Comparison of ENCODE assay signal across 8 mouse cellular contexts in the genomic region with DNA sequence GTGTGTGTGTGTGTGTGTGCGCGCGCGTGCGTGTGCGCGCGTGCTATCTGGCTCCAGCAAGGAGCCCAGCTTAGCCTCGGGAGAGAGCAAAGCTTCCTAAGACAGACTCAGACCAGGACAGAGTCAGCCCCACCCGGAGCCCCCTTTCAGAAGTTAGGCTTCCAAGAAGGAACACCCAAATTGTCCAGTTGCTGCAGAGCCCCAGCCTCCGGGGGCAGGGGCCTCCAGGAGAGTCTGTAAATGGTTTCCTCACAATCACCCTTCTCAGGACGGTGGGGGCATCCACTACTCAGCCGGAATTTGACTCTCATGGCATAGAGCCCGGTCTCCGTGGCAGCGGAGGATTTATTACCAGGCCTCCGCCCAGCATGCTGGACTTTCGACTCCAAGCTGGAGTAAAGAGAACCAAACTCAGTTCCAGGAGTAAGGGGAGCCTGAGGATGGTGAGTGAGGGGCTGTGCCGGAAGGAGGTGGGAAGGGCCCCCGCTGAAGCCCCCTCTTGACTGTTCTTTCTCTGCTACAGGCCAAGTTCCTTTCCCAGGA. TPM values are rescaled to one million over a fixed set of nuclear protein-coding genes. Genes with fewer than 3 reads are reported as not detected.
A peak's percentile ranks its signal among the peaks of the same experiment; 100 is the strongest.
DNase-seq lines count a peak whose midpoint lies in the region; ATAC-seq lines count a peak whose summit lies in the region.

A gene (plus strand): TSS at position 362 of the 543 bp plus-strand sequence.

- H3K4me2 ChIP-seq in embryonic facial prominence, embryonic 14.5 days (ENCODE audit: low read depth, low read length): peak within 1 kb of the TSS; percentile 39
- no peak within 1 kb of the TSS for H3K4me2 ChIP-seq in midbrain, embryonic 13.5 days (replicated peaks)

- H3K27me3 ChIP-seq in embryonic facial prominence, embryonic 14.5 days (replicated peaks; ENCODE audit: control insufficient read depth, insufficient read depth, low read length): no peaks in the 10 kb centered on the region
- H3K27me3 ChIP-seq in limb, embryonic 10.5 days (ENCODE audit: low read depth, poor library complexity, severe bottlenecking): no peaks in the 10 kb centered on the region
- H3K27me3 ChIP-seq in midbrain, embryonic 13.5 days: 0 out of 2 replicates have a peak, but pooled peaks cover 3% of the 10 kb centered on the region

- WGBS in embryonic facial prominence, embryonic 14.5 days: 36% methylated on average over 18 of the region's 20 CpGs
- WGBS in limb, embryonic 10.5 days: 37% methylated on average over 20 of the region's 20 CpGs
- WGBS in midbrain, embryonic 13.5 days: 62% methylated on average over 20 of the region's 20 CpGs

- peak; percentile 69 to 81 for DNase-seq in cerebellum, postnatal 14 days
- peak; percentile 92 for DNase-seq in embryonic facial prominence, embryonic 14.5 days (ENCODE audit: low spot score)
- peak; percentile 58 for DNase-seq in heart, postnatal 25 days (ENCODE audit: low spot score)
- peak; percentile 74 for DNase-seq in limb, embryonic 10.5 days (ENCODE audit: low spot score)
- peak; percentile 85 for DNase-seq in urinary bladder, postnatal 14 days (ENCODE audit: low spot score)
- no peak for DNase-seq in layer of hippocampus, adult 11-12 months (ENCODE audit: low spot score)

- no peaks in the 10 kb centered on the region for H3K9me3 ChIP-seq in embryonic facial prominence, embryonic 14.5 days (ENCODE audit: control insufficient read depth, low read length)
- no peaks in the 10 kb centered on the region for H3K9me3 ChIP-seq in limb, embryonic 10.5 days (replicated peaks)
- H3K9me3 ChIP-seq in midbrain, embryonic 13.5 days: no peaks in the 10 kb centered on the region

- ATAC-seq in cerebellum, adult (ENCODE audit: insufficient number of reproducible peaks, low FRiP score, low TSS enrichment): no peak
- ATAC-seq in embryonic facial prominence, embryonic 14.5 days (ENCODE audit: low read depth): peak; percentile 90
- ATAC-seq in midbrain, embryonic 13.5 days: peak; percentile 53; the same call in 1 of the 2 replicates

- 0 out of 2 replicates have a peak within 1 kb of the TSS, but pooled peaks have one; percentile 0 for H3K4me3 ChIP-seq in embryonic facial prominence, embryonic 14.5 days (ENCODE audit: low read depth, low read length)
- peak within 1 kb of the TSS; percentile 40 for H3K4me3 ChIP-seq in limb, embryonic 10.5 days
- H3K4me3 ChIP-seq in midbrain, embryonic 13.5 days (replicated peaks): no peak within 1 kb of the TSS

- H3K36me3 ChIP-seq in embryonic facial prominence, embryonic 14.5 days (ENCODE audit: control insufficient read depth, insufficient read depth, low read length): no peaks in the 10 kb centered on the region
- no peaks in the 10 kb centered on the region for H3K36me3 ChIP-seq in limb, embryonic 10.5 days
- H3K36me3 ChIP-seq in midbrain, embryonic 13.5 days: no peaks in the 10 kb centered on the region

- peaks cover 24% of the 10 kb centered on the region for H3K4me1 ChIP-seq in embryonic facial prominence, embryonic 14.5 days (ENCODE audit: control insufficient read depth, insufficient read depth, low read length)
- peaks cover 69% of the 10 kb centered on the region for H3K4me1 ChIP-seq in limb, embryonic 10.5 days
- peaks cover 18% of the 10 kb centered on the region for H3K4me1 ChIP-seq in midbrain, embryonic 13.5 days (replicated peaks)

- intact Hi-C loops in heart, postnatal 25 days (cut with DNase I): no loop called here

- peak within 1 kb of the TSS; percentile 61 for H3K27ac ChIP-seq in embryonic facial prominence, embryonic 14.5 days (replicated peaks; ENCODE audit: low read depth, low read length)
- peak within 1 kb of the TSS; percentile 87 for H3K27ac ChIP-seq in limb, embryonic 10.5 days
- no peak within 1 kb of the TSS for H3K27ac ChIP-seq in midbrain, embryonic 13.5 days

- peak within 1 kb of the TSS; percentile 36 for H3K9ac ChIP-seq in embryonic facial prominence, embryonic 14.5 days (ENCODE audit: low read depth, low read length)
- H3K9ac ChIP-seq in midbrain, embryonic 13.5 days (replicated peaks): no peak within 1 kb of the TSS

RNA-seq across cellular contexts. Expression of the gene that starts here (rescaled TPM):
- 16.5 and 19.8 TPM in 2 replicates for polyA plus RNA-seq in embryonic facial prominence, embryonic 14.5 days (2014; fragmentation: Nextera tagmentation; extraction: Ambion mirVana)
- 1 to 10 TPM; 1.3 to 1.7 TPM for total RNA-seq in heart, postnatal 25 days (2021)
- polyA plus RNA-seq in limb, embryonic 10.5 days (2016; fragmentation: Nextera tagmentation; extraction: Ambion mirVana): 3.8 and 4.4 TPM in 2 replicates
- polyA plus RNA-seq in midbrain, embryonic 13.5 days (2015; fragmentation: Nextera tagmentation; extraction: Ambion mirVana): 4.7 and 9.8 TPM in 2 replicates
